Mouse (Mus musculus): ENCODE data around the gene Sco1. TPM values are rescaled to one million over a fixed set of nuclear protein-coding genes. Genes with fewer than 3 reads are reported as not detected.
A peak's percentile ranks its signal among the peaks of the same experiment; 100 is the strongest.

Gene Sco1
- polyA plus RNA-seq, 1 experiment from 2014 or later, result 15.0 TPM

DNA sequence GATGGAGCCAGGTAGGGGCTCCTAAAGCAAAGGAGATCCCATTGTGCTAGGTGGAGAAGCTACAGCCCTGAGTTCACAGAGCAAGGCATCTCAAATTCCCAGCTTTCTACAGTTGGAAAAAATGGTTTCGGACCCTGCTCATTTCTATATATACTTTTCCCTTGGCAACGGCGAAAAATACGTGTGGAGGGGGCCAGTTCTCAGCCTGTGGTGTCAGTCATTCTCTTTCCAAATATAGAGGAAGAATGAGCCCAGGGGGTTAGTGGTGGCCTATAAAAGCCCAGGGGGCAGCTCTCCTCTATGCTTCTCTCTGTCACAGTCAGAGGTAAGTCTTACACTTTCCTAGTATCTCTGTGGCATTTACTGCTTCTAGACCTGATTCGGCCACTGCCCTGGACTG lies 25.5 kb downstream of the Sco1 start, which contains the start of gene Myh3:
Myh3 (plus strand) TSS at position 301 of the 400 bp plus-strand sequence.
- Histone ChIP-seq H3K9me3 (replicated peaks; ENCODE audit: control insufficient read depth, low read length) (no peaks in the 10 kb centered on the region), H3K4me3 (replicated peaks; ENCODE audit: low read length) (no peak within 1 kb of the TSS), H3K4me1 (ENCODE audit: control insufficient read depth, insufficient read depth, low read length) (peaks cover 6% of the 10 kb centered on the region; the same call in 1 of the 2 replicates), H3K36me3 (ENCODE audit: control insufficient read depth, insufficient read depth, low read length) (no peaks in the 10 kb centered on the region), H3K4me2 (ENCODE audit: low read depth, low read length) (no peak within 1 kb of the TSS), H3K27me3 (ENCODE audit: control insufficient read depth, insufficient read depth, low read length) (no peaks in the 10 kb centered on the region), H3K27ac (ENCODE audit: low read length) (no peak within 1 kb of the TSS), H3K9ac (ENCODE audit: low read length) (no peak within 1 kb of the TSS)
- ATAC-seq (ENCODE audit: insufficient read depth, low FRiP score), result no peak
- 86% methylated on average over 5 of the region's 5 CpGs for WGBS

GRCm38 (mm10) chr11:67078888-67079287 lies 26.4 kb downstream of the Sco1 start:
- H3K4me2 ChIP-seq (ENCODE audit: low read depth, low read length), result no peak overlapping the region
- no peak overlapping the region for H3K27ac ChIP-seq (ENCODE audit: low read length)
- H3K36me3 ChIP-seq (ENCODE audit: control insufficient read depth, insufficient read depth, low read length), result no peaks in the 10 kb centered on the region
- 89% methylated on average over 6 of the region's 6 CpGs for WGBS
- H3K9me3 ChIP-seq (replicated peaks; ENCODE audit: control insufficient read depth, low read length), result no peaks in the 10 kb centered on the region
- no peak for ATAC-seq (ENCODE audit: insufficient read depth, low FRiP score)
- peaks cover 4% of the 10 kb centered on the region for H3K27me3 ChIP-seq (ENCODE audit: control insufficient read depth, insufficient read depth, low read length)
- H3K9ac ChIP-seq (ENCODE audit: low read length), result no peak overlapping the region
- H3K4me1 ChIP-seq (ENCODE audit: control insufficient read depth, insufficient read depth, low read length), result peaks cover 6% of the 10 kb centered on the region; the same call in 1 of the 2 replicates
- no peak overlapping the region for H3K4me3 ChIP-seq (replicated peaks; ENCODE audit: low read length)

DNA sequence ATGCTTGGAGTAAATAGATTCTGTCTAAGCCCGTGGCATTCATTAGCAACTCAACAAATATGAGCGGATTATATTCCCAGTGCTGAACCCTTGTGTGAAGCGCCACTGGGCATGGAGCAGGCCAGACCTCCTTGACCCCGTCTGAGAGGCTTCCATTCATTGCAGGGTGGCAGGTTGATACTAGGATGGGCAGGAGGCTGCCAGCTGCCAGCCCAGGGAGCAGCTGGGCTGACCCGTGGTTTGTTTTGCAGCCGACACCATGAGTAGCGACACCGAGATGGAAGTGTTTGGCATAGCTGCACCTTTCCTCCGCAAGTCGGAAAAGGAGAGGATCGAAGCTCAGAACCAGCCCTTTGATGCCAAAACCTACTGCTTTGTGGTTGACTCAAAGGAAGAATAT lies 27.3 kb downstream of the Sco1 start:
- H3K9me3 ChIP-seq (replicated peaks; ENCODE audit: control insufficient read depth, low read length), result no peaks in the 10 kb centered on the region
- no peaks in the 10 kb centered on the region for H3K36me3 ChIP-seq (ENCODE audit: control insufficient read depth, insufficient read depth, low read length)
- no peak for ATAC-seq (ENCODE audit: insufficient read depth, low FRiP score)
- no peak overlapping the region for H3K27ac ChIP-seq (ENCODE audit: low read length)
- H3K4me3 ChIP-seq (replicated peaks; ENCODE audit: low read length), result no peak overlapping the region
- H3K27me3 ChIP-seq (ENCODE audit: control insufficient read depth, insufficient read depth, low read length), result peaks cover 13% of the 10 kb centered on the region
- H3K4me1 ChIP-seq (ENCODE audit: control insufficient read depth, insufficient read depth, low read length), result peaks cover 6% of the 10 kb centered on the region; the same call in 1 of the 2 replicates
- no peak overlapping the region for H3K9ac ChIP-seq (ENCODE audit: low read length)
- no peak overlapping the region for H3K4me2 ChIP-seq (ENCODE audit: low read depth, low read length)
- WGBS, result 68% methylated on average over 11 of the region's 11 CpGs

GRCm38 (mm10) chr11:67080168-67080567 lies 27.7 kb downstream of the Sco1 start:
- Histone ChIP-seq H3K9ac (ENCODE audit: low read length) (no peak overlapping the region), H3K4me1 (ENCODE audit: control insufficient read depth, insufficient read depth, low read length) (peaks cover 6% of the 10 kb centered on the region; the same call in 1 of the 2 replicates), H3K9me3 (replicated peaks; ENCODE audit: control insufficient read depth, low read length) (no peaks in the 10 kb centered on the region), H3K27ac (ENCODE audit: low read length) (no peak overlapping the region), H3K4me2 (ENCODE audit: low read depth, low read length) (no peak overlapping the region), H3K4me3 (replicated peaks; ENCODE audit: low read length) (no peak overlapping the region), H3K27me3 (ENCODE audit: control insufficient read depth, insufficient read depth, low read length) (peaks cover 17% of the 10 kb centered on the region), H3K36me3 (ENCODE audit: control insufficient read depth, insufficient read depth, low read length) (no peaks in the 10 kb centered on the region)
- 8% methylated on average over 3 of the region's 3 CpGs for WGBS
- peak; percentile 19; the same call in 1 of the 2 replicates for ATAC-seq (ENCODE audit: insufficient read depth, low FRiP score)

- no peak overlapping the region for H3K9ac ChIP-seq (ENCODE audit: low read length)
- peak; percentile 86 for ATAC-seq (ENCODE audit: insufficient read depth, low FRiP score)
- WGBS, result 4% methylated on average over 11 of the region's 11 CpGs
- H3K9me3 ChIP-seq (replicated peaks; ENCODE audit: control insufficient read depth, low read length), result no peaks in the 10 kb centered on the region
- no peaks in the 10 kb centered on the region for H3K36me3 ChIP-seq (ENCODE audit: control insufficient read depth, insufficient read depth, low read length)
- peaks cover 19% of the 10 kb centered on the region for H3K27me3 ChIP-seq (ENCODE audit: control insufficient read depth, insufficient read depth, low read length)
- H3K27ac ChIP-seq (ENCODE audit: low read length), result no peak overlapping the region
- no peak overlapping the region for H3K4me3 ChIP-seq (replicated peaks; ENCODE audit: low read length)
- H3K4me2 ChIP-seq (ENCODE audit: low read depth, low read length), result no peak overlapping the region
- H3K4me1 ChIP-seq (ENCODE audit: control insufficient read depth, insufficient read depth, low read length), result peaks cover 6% of the 10 kb centered on the region; the same call in 1 of the 2 replicates
These were observed 28.7 kb downstream of the Sco1 start for GRCm38 (mm10) chr11:67081125-67081649.

GRCm38 (mm10) chr11:67082188-67082587 lies 29.7 kb downstream of the Sco1 start:
- no peaks in the 10 kb centered on the region for H3K9me3 ChIP-seq (replicated peaks; ENCODE audit: control insufficient read depth, low read length)
- H3K9ac ChIP-seq (ENCODE audit: low read length), result no peak overlapping the region
- 85% methylated on average over 7 of the region's 7 CpGs for WGBS
- no peak overlapping the region for H3K27ac ChIP-seq (ENCODE audit: low read length)
- H3K27me3 ChIP-seq (ENCODE audit: control insufficient read depth, insufficient read depth, low read length), result peaks cover 19% of the 10 kb centered on the region
- H3K36me3 ChIP-seq (ENCODE audit: control insufficient read depth, insufficient read depth, low read length), result no peaks in the 10 kb centered on the region
- ATAC-seq (ENCODE audit: insufficient read depth, low FRiP score), result no peak
- H3K4me1 ChIP-seq (ENCODE audit: control insufficient read depth, insufficient read depth, low read length), result peaks cover 6% of the 10 kb centered on the region; the same call in 1 of the 2 replicates
- no peak overlapping the region for H3K4me2 ChIP-seq (ENCODE audit: low read depth, low read length)
- H3K4me3 ChIP-seq (replicated peaks; ENCODE audit: low read length), result no peak overlapping the region

DNA sequence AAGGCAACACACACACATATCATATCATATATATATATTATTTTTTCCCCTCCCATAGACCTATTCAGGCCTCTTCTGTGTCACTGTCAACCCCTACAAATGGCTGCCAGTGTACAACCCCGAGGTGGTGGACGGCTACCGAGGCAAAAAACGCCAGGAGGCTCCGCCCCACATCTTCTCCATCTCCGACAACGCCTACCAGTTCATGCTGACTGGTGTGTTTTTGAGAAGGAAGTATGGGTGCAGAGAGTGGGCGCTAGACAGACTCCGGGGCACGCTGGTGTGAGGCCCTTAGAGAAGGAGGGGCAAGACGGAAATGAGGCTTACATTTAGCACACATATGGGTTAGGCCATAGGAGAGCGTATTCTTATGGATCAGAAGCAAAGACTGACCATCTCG lies 30.3 kb downstream of the Sco1 start:
- Histone ChIP-seq H3K9me3 (replicated peaks; ENCODE audit: control insufficient read depth, low read length) (no peaks in the 10 kb centered on the region), H3K27me3 (ENCODE audit: control insufficient read depth, insufficient read depth, low read length) (peaks cover 19% of the 10 kb centered on the region), H3K4me1 (ENCODE audit: control insufficient read depth, insufficient read depth, low read length) (peaks cover 6% of the 10 kb centered on the region; the same call in 1 of the 2 replicates), H3K4me3 (replicated peaks; ENCODE audit: low read length) (no peak overlapping the region), H3K9ac (ENCODE audit: low read length) (no peak overlapping the region), H3K36me3 (ENCODE audit: control insufficient read depth, insufficient read depth, low read length) (no peaks in the 10 kb centered on the region), H3K4me2 (ENCODE audit: low read depth, low read length) (no peak overlapping the region), H3K27ac (ENCODE audit: low read length) (no peak overlapping the region)
- 83% methylated on average over 13 of the region's 13 CpGs for WGBS
- ATAC-seq (ENCODE audit: insufficient read depth, low FRiP score), result no peak

GRCm38 (mm10) chr11:67083239-67083638 lies 30.8 kb downstream of the Sco1 start:
- WGBS, result 69% methylated on average over 6 of the region's 6 CpGs
- no peak for ATAC-seq (ENCODE audit: insufficient read depth, low FRiP score)

GRCm38 (mm10) chr11:67083712-67084340 lies 31.4 kb downstream of the Sco1 start:
- Histone ChIP-seq H3K9me3 (replicated peaks; ENCODE audit: control insufficient read depth, low read length) (no peaks in the 10 kb centered on the region), H3K4me3 (replicated peaks; ENCODE audit: low read length) (no peak overlapping the region), H3K4me2 (ENCODE audit: low read depth, low read length) (no peak overlapping the region), H3K27ac (ENCODE audit: low read length) (no peak overlapping the region), H3K27me3 (ENCODE audit: control insufficient read depth, insufficient read depth, low read length) (peaks cover 19% of the 10 kb centered on the region), H3K9ac (ENCODE audit: low read length) (no peak overlapping the region), H3K36me3 (ENCODE audit: control insufficient read depth, insufficient read depth, low read length) (no peaks in the 10 kb centered on the region), H3K4me1 (ENCODE audit: control insufficient read depth, insufficient read depth, low read length) (peaks cover 6% of the 10 kb centered on the region; the same call in 1 of the 2 replicates)
- ATAC-seq (ENCODE audit: insufficient read depth, low FRiP score), result no peak
- WGBS, result 40% methylated on average over 32 of the region's 32 CpGs

More at GRCm38 (mm10) chr11:67083239-67083638, 30.8 kb downstream of the Sco1 start:
- peaks cover 19% of the 10 kb centered on the region for H3K27me3 ChIP-seq (ENCODE audit: control insufficient read depth, insufficient read depth, low read length)
- peaks cover 6% of the 10 kb centered on the region; the same call in 1 of the 2 replicates for H3K4me1 ChIP-seq (ENCODE audit: control insufficient read depth, insufficient read depth, low read length)
- no peak overlapping the region for H3K4me3 ChIP-seq (replicated peaks; ENCODE audit: low read length)
- H3K4me2 ChIP-seq (ENCODE audit: low read depth, low read length), result no peak overlapping the region
- no peaks in the 10 kb centered on the region for H3K36me3 ChIP-seq (ENCODE audit: control insufficient read depth, insufficient read depth, low read length)
- H3K27ac ChIP-seq (ENCODE audit: low read length), result no peak overlapping the region
- H3K9ac ChIP-seq (ENCODE audit: low read length), result no peak overlapping the region
- no peaks in the 10 kb centered on the region for H3K9me3 ChIP-seq (replicated peaks; ENCODE audit: control insufficient read depth, low read length)

All from stomach, embryonic 16.5 days (tissue).